Comparison of ENCODE assay signal across 8 mouse cellular contexts in genomic region chr9:111289832-111290339, GRCm38 (mm10). TPM values are rescaled to one million over a fixed set of nuclear protein-coding genes. Genes with fewer than 3 reads are reported as not detected.
DNase-seq lines count a peak whose midpoint lies in the region; ATAC-seq and TF ChIP-seq lines count a peak whose summit lies in the region.

No protein-coding gene starts in this region.

- DNase-seq in ES-E14 (ENCODE audit: low read depth, low spot score), result peak; percentile 70
- DNase-seq in cerebellum, adult 11-12 months, result peak; percentile 81
- DNase-seq in heart, postnatal 36 days, result peak; percentile 93 to 96
- DNase-seq in layer of hippocampus, adult 2 months (ENCODE audit: low spot score in 2 of 2), result peak; percentile 87 to 96
- DNase-seq in lung, adult 2 months, result peak; percentile 95
- DNase-seq in testis, postnatal 10 days (ENCODE audit: low spot score), result peak; percentile 92

- no peak for TF ChIP-seq POLR2A in lung, adult 2 months (IDR thresholded peaks at IDR 0.05; ENCODE audit: borderline replicate concordance, extremely low read depth, low read depth, low read length)

- in situ Hi-C loops in ES-E14 (cut with MboI; ENCODE audit: low sequenced_read_pairs in 2 of 2, unreplicated experiment in 2 of 2), result no loop called here

- peak; percentile 64 for ATAC-seq in forebrain, embryonic 16.5 days
- ATAC-seq in neural tube, embryonic 15.5 days (ENCODE audit: low FRiP score), result peak; percentile 49

- H3K27me3 ChIP-seq in forebrain, embryonic 16.5 days (replicated peaks; ENCODE audit: control insufficient read depth, insufficient read depth, low read length), result no peaks in the 10 kb centered on the region
- no peaks in the 10 kb centered on the region for H3K27me3 ChIP-seq in neural tube, embryonic 15.5 days (replicated peaks)

- peak overlapping the region; percentile 62; the same call in 1 of the 2 replicates for H3K9ac ChIP-seq in ES-E14 (ENCODE audit: insufficient read depth, low read depth, low read length, poor library complexity, severe bottlenecking)
- no peak overlapping the region for H3K9ac ChIP-seq in forebrain, embryonic 16.5 days (replicated peaks; ENCODE audit: low read depth, low read length)
- H3K9ac ChIP-seq in neural tube, embryonic 15.5 days (replicated peaks), result no peak overlapping the region

- H3K9me3 ChIP-seq in ES-E14 (ENCODE audit: control insufficient read depth, insufficient read depth, low read depth, low read length), result no peaks in the 10 kb centered on the region
- no peaks in the 10 kb centered on the region for H3K9me3 ChIP-seq in forebrain, embryonic 16.5 days (ENCODE audit: control insufficient read depth, low read length)
- H3K9me3 ChIP-seq in neural tube, embryonic 15.5 days (replicated peaks), result no peaks in the 10 kb centered on the region

- no peaks in the 10 kb centered on the region for H3K36me3 ChIP-seq in ES-E14 (ENCODE audit: control insufficient read depth, insufficient read depth, low read length, poor library complexity, severe bottlenecking)
- no peaks in the 10 kb centered on the region for H3K36me3 ChIP-seq in forebrain, embryonic 16.5 days (ENCODE audit: control insufficient read depth, insufficient read depth)
- H3K36me3 ChIP-seq in neural tube, embryonic 15.5 days, result no peaks in the 10 kb centered on the region

- intact Hi-C loops in heart, postnatal 36 days (cut with DNase I), result loop anchor here (5.0 kb wide), 2 partner anchors 187 to 293 kb away; no protein-coding TSS in a partner anchor

- H3K4me2 ChIP-seq in forebrain, embryonic 16.5 days (ENCODE audit: low read length), result no peak overlapping the region
- H3K4me2 ChIP-seq in neural tube, embryonic 15.5 days, result peak overlapping the region; percentile 11; the same call in 1 of the 2 replicates

- peak; percentile 100 for TF ChIP-seq CTCF in layer of hippocampus, adult 2 months (conservative IDR thresholded peaks at IDR 0.05)
- TF ChIP-seq CTCF in lung, adult 2 months (IDR thresholded peaks at IDR 0.05; ENCODE audit: insufficient read depth, low read length), result peak; percentile 96

- peaks cover 5 to 11% of the 10 kb centered on the region in 2 experiments; a peak in 2 of 4 replicates for H3K4me1 ChIP-seq in ES-E14 (ENCODE audit: control insufficient read depth in 2 of 2, insufficient read depth in 2 of 2, low read length in 2 of 2, poor library complexity in 1 of 2)
- H3K4me1 ChIP-seq in forebrain, embryonic 16.5 days (replicated peaks; ENCODE audit: control insufficient read depth, insufficient read depth, low read length), result peaks cover 7% of the 10 kb centered on the region
- H3K4me1 ChIP-seq in lung, adult 2 months (ENCODE audit: control insufficient read depth, insufficient read depth, low read length), result peaks cover 3% of the 10 kb centered on the region
- peaks cover 16% of the 10 kb centered on the region; the same call in 1 of the 2 replicates for H3K4me1 ChIP-seq in neural tube, embryonic 15.5 days

- 13% methylated on average over 21 of the region's 21 CpGs for WGBS in forebrain, embryonic 16.5 days
- 15% methylated on average over 21 of the region's 21 CpGs for WGBS in lung, adult 2 months
- WGBS in neural tube, embryonic 15.5 days, result 16% methylated on average over 21 of the region's 21 CpGs

- peak overlapping the region in 1 of 2 experiments; percentile 15; a peak in 1 of 4 replicates for H3K4me3 ChIP-seq in ES-E14 (ENCODE audit: insufficient read depth in 1 of 2, low read depth in 1 of 2, low read length in 2 of 2, poor library complexity in 1 of 2, severe bottlenecking in 1 of 2)
- H3K4me3 ChIP-seq in forebrain, embryonic 16.5 days (replicated peaks; ENCODE audit: low read length), result no peak overlapping the region
- H3K4me3 ChIP-seq in layer of hippocampus, adult 2 months, result no peak overlapping the region
- H3K4me3 ChIP-seq in lung, adult 2 months (replicated peaks; ENCODE audit: extremely low read depth, low read depth, low read length), result no peak overlapping the region
- H3K4me3 ChIP-seq in neural tube, embryonic 15.5 days (replicated peaks), result no peak overlapping the region

- H3K27ac ChIP-seq in ES-E14 (ENCODE audit: insufficient read depth, low read depth, low read length, poor library complexity, severe bottlenecking), result no peak overlapping the region
- no peak overlapping the region for H3K27ac ChIP-seq in forebrain, embryonic 16.5 days (ENCODE audit: low read length)
- H3K27ac ChIP-seq in layer of hippocampus, adult 2 months, result no peak overlapping the region
- no peak overlapping the region for H3K27ac ChIP-seq in neural tube, embryonic 15.5 days (replicated peaks)

TF ChIP-seq in ES-E14, 5 proteins besides CTCF, POLR2A, EP300 and RAD21:
- TF ChIP-seq CHD2 (IDR thresholded peaks at IDR 0.05; ENCODE audit: low read depth, low read length) (no peak), ZC3H11A (IDR thresholded peaks at IDR 0.05; ENCODE audit: borderline replicate concordance, low read depth, low read length) (peak; percentile 37; the same call in 1 of the 2 replicates)

RNA-seq across cellular contexts. Expression of gene Epm2aip1, which starts 18.2 kb away (rescaled TPM):
- total RNA-seq in ES-E14 (2012; rRNA removed), result 9.4 and 9.6 TPM in 2 replicates
- 60.2 and 61.5 TPM in 2 replicates for polyA plus RNA-seq in forebrain, embryonic 16.5 days (2015; fragmentation: Nextera tagmentation; extraction: Ambion mirVana)
- total RNA-seq in heart, postnatal 36 days (2021), result 10 to 100 TPM; 17.1 to 25.1 TPM
- total RNA-seq in layer of hippocampus, adult 2 months (2021), result 10 to 100 TPM; 76.5 to 80.7 TPM
- 7.3 and 10.1 TPM in 2 replicates for polyA plus RNA-seq in lung, adult 2 months (2012; rRNA removed)
- 46.5 and 50.7 TPM in 2 replicates for polyA plus RNA-seq in neural tube, embryonic 15.5 days (2015; fragmentation: Nextera tagmentation; extraction: Ambion mirVana)

RNA-seq across cellular contexts. Expression of gene Mlh1, which starts 18.3 kb away (rescaled TPM):
- 27.8 and 35.0 TPM in 2 replicates for total RNA-seq in ES-E14 (2012; rRNA removed)
- 30.0 and 32.2 TPM in 2 replicates for polyA plus RNA-seq in forebrain, embryonic 16.5 days (2015; fragmentation: Nextera tagmentation; extraction: Ambion mirVana)
- 1 to 10 TPM; 7.7 to 8.5 TPM for total RNA-seq in heart, postnatal 36 days (2021)
- 10 to 100 TPM; 15.7 to 17.1 TPM for total RNA-seq in layer of hippocampus, adult 2 months (2021)
- polyA plus RNA-seq in lung, adult 2 months (2012; rRNA removed), result 9.0 and 10.8 TPM in 2 replicates
- 26.3 and 30.9 TPM in 2 replicates for polyA plus RNA-seq in neural tube, embryonic 15.5 days (2015; fragmentation: Nextera tagmentation; extraction: Ambion mirVana)

RNA-seq across cellular contexts. Expression of gene Trank1, which starts 21.7 kb away (rescaled TPM):
- 0.76 and 0.95 TPM in 2 replicates for total RNA-seq in ES-E14 (2012; rRNA removed)
- 6.5 and 12.5 TPM in 2 replicates for polyA plus RNA-seq in forebrain, embryonic 16.5 days (2015; fragmentation: Nextera tagmentation; extraction: Ambion mirVana)
- not detected for total RNA-seq in heart, postnatal 36 days (2021)
- total RNA-seq in layer of hippocampus, adult 2 months (2021), result 100 to 1,000 TPM; 221 to 228 TPM
- 0.05 and 0.20 TPM in 2 replicates for polyA plus RNA-seq in lung, adult 2 months (2012; rRNA removed)
- 10.1 and 12.4 TPM in 2 replicates for polyA plus RNA-seq in neural tube, embryonic 15.5 days (2015; fragmentation: Nextera tagmentation; extraction: Ambion mirVana)

Comparison
In these comparisons a context has a peak if more than half of its experiments do, and no peak if none do; other contexts are left out.
1. RNA of gene Trank1, which starts 21.7 kb away (total RNA-seq): 221 to 228 TPM in layer of hippocampus, adult 2 months; 0.76 to 0.95 TPM in ES-E14 and not detected in heart, postnatal 36 days; every median in the first group is over 100 times any median in the second.
2. Peak in every context shown above with its lines, with median percentiles within 50 percentile points of each other: DNase-seq.